ENCODE assay signal across 18 mouse cellular contexts in genomic region chr3:116985741-116986140, GRCm38 (mm10). TPM values are rescaled to one million over a fixed set of nuclear protein-coding genes. Genes with fewer than 3 reads are reported as not detected.
DNase-seq lines count a peak whose midpoint lies in the region; ATAC-seq and TF ChIP-seq lines count a peak whose summit lies in the region.
"Had no signal": no experiment of that assay in that cellular context is flagged by ENCODE, and none has a peak within 500 bp of the region (broad histone marks: within the 10 kb centered on the region; RNA-seq: fewer than 3 reads in every experiment).

No protein-coding gene starts in this region.

- TF ChIP-seq CTCF in cortical plate, adult 2 months (IDR thresholded peaks at IDR 0.05; ENCODE audit: extremely low read depth, insufficient read depth, low read length), result no peak

- H3K27me3 ChIP-seq in midbrain, embryonic 14.5 days (ENCODE audit: control insufficient read depth, insufficient read depth, low read length), result no peaks in the 10 kb centered on the region
- H3K27me3 ChIP-seq: embryonic facial prominence, embryonic 12.5 days; intestine, embryonic 15.5 days; stomach, embryonic 15.5 days had no signal

- no peaks in the 10 kb centered on the region; the same call in 1 of the 2 replicates for H3K4me1 ChIP-seq in cortical plate, adult 2 months (ENCODE audit: control insufficient read depth, insufficient read depth, low read length)
- peaks cover 23% of the 10 kb centered on the region for H3K4me1 ChIP-seq in midbrain, embryonic 14.5 days (ENCODE audit: control insufficient read depth, insufficient read depth, low read length)
- H3K4me1 ChIP-seq: embryonic facial prominence, embryonic 12.5 days; heart, embryonic 10.5 days; intestine, embryonic 15.5 days; stomach, embryonic 15.5 days had no signal

- 0 out of 2 replicates have a peak overlapping the region, but pooled peaks have one; percentile 84 for H3K27ac ChIP-seq in cortical plate, adult 2 months (ENCODE audit: insufficient read depth, low read length)
- H3K27ac ChIP-seq in midbrain, embryonic 14.5 days (replicated peaks; ENCODE audit: low read depth, low read length), result peak overlapping the region; percentile 62
- H3K27ac ChIP-seq: embryonic facial prominence, embryonic 12.5 days; heart, embryonic 10.5 days; intestine, embryonic 15.5 days; stomach, embryonic 15.5 days had no signal

- H3K4me2 ChIP-seq in midbrain, embryonic 14.5 days (ENCODE audit: low read length), result 0 out of 2 replicates have a peak overlapping the region, but pooled peaks have one; percentile 1
- H3K4me2 ChIP-seq: embryonic facial prominence, embryonic 12.5 days; intestine, embryonic 15.5 days; liver, embryonic 11.5 days had no signal

- no peaks in the 10 kb centered on the region for H3K9me3 ChIP-seq in midbrain, embryonic 14.5 days (ENCODE audit: control insufficient read depth, low read length)
- H3K9me3 ChIP-seq: embryonic facial prominence, embryonic 12.5 days; heart, embryonic 10.5 days; intestine, embryonic 15.5 days; stomach, embryonic 15.5 days had no signal

- 36% methylated on average over 1 of the region's 1 CpGs for WGBS in midbrain, embryonic 14.5 days

- no peak overlapping the region for H3K4me3 ChIP-seq in cortical plate, adult 2 months (ENCODE audit: insufficient read depth, low read length)
- H3K4me3 ChIP-seq in midbrain, embryonic 14.5 days (replicated peaks; ENCODE audit: low read depth, low read length), result no peak overlapping the region
- H3K4me3 ChIP-seq: embryonic facial prominence, embryonic 12.5 days; heart, embryonic 10.5 days; intestine, embryonic 15.5 days; stomach, embryonic 15.5 days had no signal

- intact Hi-C loops in gastrocnemius, postnatal 14 days (cut with DNase I; ENCODE audit: low total_unique reads), result no loop called here
- intact Hi-C loops in heart, postnatal 14 days (cut with DNase I), result no loop called here

- DNase-seq in layer of hippocampus, adult 11-12 months (ENCODE audit: low spot score), result peak; percentile 52
- no peak for DNase-seq in layer of hippocampus, postnatal 10 days (ENCODE audit: low spot score in 2 of 2)
- DNase-seq in frontal cortex, postnatal 36 days (ENCODE audit: low spot score in 2 of 2), result peak; percentile 64 to 84
- DNase-seq in midbrain, embryonic 14.5 days, result no peak
- no peak for DNase-seq in kidney, postnatal 36 days
- DNase-seq in gastrocnemius, postnatal 14 days, result no peak
- no peak for DNase-seq in heart, postnatal 14 days
- DNase-seq: lung, postnatal 14 days had no signal

- no peak overlapping the region for H3K9ac ChIP-seq in midbrain, embryonic 14.5 days (replicated peaks; ENCODE audit: low read length)
- H3K9ac ChIP-seq: embryonic facial prominence, embryonic 12.5 days; intestine, embryonic 15.5 days; stomach, embryonic 15.5 days had no signal

- H3K36me3 ChIP-seq in midbrain, embryonic 14.5 days (ENCODE audit: control insufficient read depth, insufficient read depth, low read length), result no peaks in the 10 kb centered on the region
- H3K36me3 ChIP-seq: embryonic facial prominence, embryonic 12.5 days; heart, embryonic 10.5 days; intestine, embryonic 15.5 days; stomach, embryonic 15.5 days had no signal

- no peak for TF ChIP-seq POLR2A in cortical plate, adult 2 months (IDR thresholded peaks at IDR 0.05; ENCODE audit: extremely low read depth, insufficient read depth, low read length)

- ATAC-seq in midbrain, embryonic 14.5 days (ENCODE audit: low FRiP score, low TSS enrichment), result peak; percentile 32; the same call in 1 of the 2 replicates
- ATAC-seq: activated CD4-positive, CD25-positive, alpha-beta regulatory T cell, adult 4 months; intestine, embryonic 15.5 days had no signal

RNA-seq across cellular contexts. Expression of gene Palmd, which starts 17.0 kb away (rescaled TPM):
- total RNA-seq in layer of hippocampus, postnatal 10 days (2021), result 10 to 100 TPM; 36.4 to 36.7 TPM
- polyA plus RNA-seq in cortical plate, adult 2 months (2012; rRNA removed), result 9.4 and 10.5 TPM in 2 replicates
- polyA plus RNA-seq in midbrain, embryonic 14.5 days (2014; fragmentation: Nextera tagmentation; extraction: Ambion mirVana), result 7.3 and 11.5 TPM in 2 replicates
- 10 to 100 TPM; 25.5 to 27.2 TPM for total RNA-seq in gastrocnemius, postnatal 14 days (2021)
- 10 to 100 TPM; 64.2 to 75.2 TPM for total RNA-seq in heart, postnatal 14 days (2021)
- total RNA-seq: hematopoietic stem cell, adult 5-6 weeks; neutrophil, adult 5-6 weeks had no signal
- polyA plus RNA-seq: activated CD4-positive, CD25-positive, alpha-beta regulatory T cell, adult 4 months had no signal

RNA-seq across cellular contexts. Expression of gene 4930455H04Rik, which starts 17.7 kb away (rescaled TPM):
- total RNA-seq in layer of hippocampus, postnatal 10 days (2021), result not detected
- not detected in 2 replicates for polyA plus RNA-seq in cortical plate, adult 2 months (2012; rRNA removed)
- polyA plus RNA-seq in midbrain, embryonic 14.5 days (2014; fragmentation: Nextera tagmentation; extraction: Ambion mirVana), result not detected in 2 replicates
- under 1 TPM in 1 of 2 experiments, not detected in 1; 0.18 TPM for total RNA-seq in gastrocnemius, postnatal 14 days (2021)
- not detected for total RNA-seq in heart, postnatal 14 days (2021)
- total RNA-seq: gastrocnemius, adult 18-20 months; hematopoietic stem cell, adult 5-6 weeks; neutrophil, adult 5-6 weeks had no signal
- polyA plus RNA-seq: activated CD4-positive, CD25-positive, alpha-beta regulatory T cell, adult 4 months; embryonic facial prominence, embryonic 12.5 days; heart, embryonic 10.5 days; intestine, embryonic 15.5 days; liver, embryonic 11.5 days; stomach, embryonic 15.5 days had no signal

Comparison
In these comparisons a context has a peak if more than half of its experiments do, and no peak if none do; other contexts are left out.
1. DNase-seq: peak in layer of hippocampus, adult 11-12 months (single experiment) and frontal cortex, postnatal 36 days (2 of 2); none in layer of hippocampus, postnatal 10 days (0 of 2), midbrain, embryonic 14.5 days (single experiment), kidney, postnatal 36 days (0 of 2), gastrocnemius, postnatal 14 days (single experiment) and heart, postnatal 14 days (0 of 2).